Mouse (Mus musculus) adrenal gland, postnatal 25 days (tissue): ENCODE measurements at regions not wholly inside any gene's neighbourhood (a gene's known extent, or its start where the extent isn't known, plus 50 kb on each side); places are given as distances from the start of the nearest gene placed in this dataset.

Experiments
- DNase-seq: peaks from one replicate; pipeline ENCODE4 v3.0.0; 2021; ENCODE audit warnings: mixed read lengths

- no peak for DNase-seq
Measured at GRCm38 (mm10) chr1:184365026-184365425, 330.9 kb upstream of the 1700056E22Rik start.

- no peak for DNase-seq
Measured at GRCm38 (mm10) chr1:184358226-184358568, 324.1 kb upstream of the 1700056E22Rik start.

GRCm38 (mm10) chr1:184357474-184358225, 323.5 kb upstream of the 1700056E22Rik start:
- no peak for DNase-seq

- DNase-seq = no peak
Measured at GRCm38 (mm10) chr1:184353832-184354449, 319.8 kb upstream of the 1700056E22Rik start.

GRCm38 (mm10) chr1:184351760-184352159, 317.7 kb upstream of the 1700056E22Rik start:
- DNase-seq = no peak

GRCm38 (mm10) chr1:184344829-184345228, 310.7 kb upstream of the 1700056E22Rik start:
- DNase-seq = no peak

GRCm38 (mm10) chr1:184335952-184336351, 301.9 kb upstream of the 1700056E22Rik start:
- no peak for DNase-seq

GRCm38 (mm10) chr1:184335281-184335680, 301.2 kb upstream of the 1700056E22Rik start:
- DNase-seq = no peak

- DNase-seq = no peak
Measured at GRCm38 (mm10) chr1:184334818-184335217, 300.7 kb upstream of the 1700056E22Rik start.

- DNase-seq = no peak
Measured at GRCm38 (mm10) chr1:184333086-184333485, 299.0 kb upstream of the 1700056E22Rik start.

GRCm38 (mm10) chr1:184330516-184331350, 296.6 kb upstream of the 1700056E22Rik start:
- no peak for DNase-seq

- DNase-seq = no peak
Measured at GRCm38 (mm10) chr1:184326191-184326590, 292.1 kb upstream of the 1700056E22Rik start.

- DNase-seq = no peak
Measured at GRCm38 (mm10) chr1:184324234-184324633, 290.1 kb upstream of the 1700056E22Rik start.

- DNase-seq = no peak
Measured at GRCm38 (mm10) chr1:184320521-184321177, 286.5 kb upstream of the 1700056E22Rik start.

- no peak for DNase-seq
Measured at GRCm38 (mm10) chr1:184310185-184310815, 276.2 kb upstream of the 1700056E22Rik start.

- DNase-seq = no peak
Measured at GRCm38 (mm10) chr1:184304813-184305212, 270.7 kb upstream of the 1700056E22Rik start.

- DNase-seq = no peak
Measured at GRCm38 (mm10) chr1:184304204-184304603, 270.1 kb upstream of the 1700056E22Rik start.

- no peak for DNase-seq
Measured at GRCm38 (mm10) chr1:184298701-184299100, 264.6 kb upstream of the 1700056E22Rik start.

GRCm38 (mm10) chr1:184297001-184297740, 263.1 kb upstream of the 1700056E22Rik start:
- DNase-seq = no peak

GRCm38 (mm10) chr1:184291129-184291528, 257.0 kb upstream of the 1700056E22Rik start:
- no peak for DNase-seq

GRCm38 (mm10) chr1:184289733-184290416, 255.8 kb upstream of the 1700056E22Rik start:
- DNase-seq = peak; percentile 28
